Mouse (Mus musculus): Measurements from ENCODE around the gene Jdp2. TPM values are rescaled to one million over a fixed set of nuclear protein-coding genes. Genes with fewer than 3 reads are reported as not detected.

The Jdp2 gene
- total RNA-seq, 2 experiments from 2014 or later: 66.6 to 75.2 TPM

- intact Hi-C loops (cut with DNase I): loop anchor here (2.0 to 5.0 kb wide), 2 partner anchors 93 to 162 kb away; no protein-coding TSS in a partner anchor
- no peak for DNase-seq (ENCODE audit: low spot score in 2 of 2)
Observed at GRCm38 (mm10) chr12:85599478-85600152, 788 bp downstream of the Jdp2 start.

GRCm38 (mm10) chr12:85600637-85601036 lies 1.8 kb downstream of the Jdp2 start:
- intact Hi-C loops (cut with DNase I): loop anchor here (5.0 kb wide), 1 partner anchor 163 kb away; no protein-coding TSS in a partner anchor
- DNase-seq (ENCODE audit: low spot score in 2 of 2): no peak

DNA sequence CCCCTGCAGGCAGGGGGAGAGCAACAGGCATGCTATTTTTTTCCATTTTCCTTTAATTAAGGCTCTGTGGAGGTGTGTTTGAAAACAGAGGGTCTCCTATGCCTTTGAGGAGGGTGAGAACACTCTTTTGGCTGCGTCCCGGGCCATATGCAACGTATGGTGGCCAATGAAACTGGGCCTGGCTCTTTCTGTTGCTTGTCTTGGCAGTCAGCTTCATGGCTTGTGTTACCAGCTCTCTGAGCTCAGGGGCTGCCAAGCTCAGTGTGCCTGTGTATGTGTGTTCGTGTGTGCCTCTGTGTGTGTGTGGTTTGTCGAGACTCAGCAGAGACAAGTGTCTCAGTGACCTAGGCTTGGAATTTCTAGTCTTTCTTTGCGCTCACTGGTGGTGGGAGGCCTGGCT lies 2.7 kb downstream of the Jdp2 start:
- no peak for DNase-seq (ENCODE audit: low spot score in 2 of 2)
- intact Hi-C loops (cut with DNase I): loop anchor here (5.0 kb wide), 1 partner anchor 164 kb away; no protein-coding TSS in a partner anchor

DNA sequence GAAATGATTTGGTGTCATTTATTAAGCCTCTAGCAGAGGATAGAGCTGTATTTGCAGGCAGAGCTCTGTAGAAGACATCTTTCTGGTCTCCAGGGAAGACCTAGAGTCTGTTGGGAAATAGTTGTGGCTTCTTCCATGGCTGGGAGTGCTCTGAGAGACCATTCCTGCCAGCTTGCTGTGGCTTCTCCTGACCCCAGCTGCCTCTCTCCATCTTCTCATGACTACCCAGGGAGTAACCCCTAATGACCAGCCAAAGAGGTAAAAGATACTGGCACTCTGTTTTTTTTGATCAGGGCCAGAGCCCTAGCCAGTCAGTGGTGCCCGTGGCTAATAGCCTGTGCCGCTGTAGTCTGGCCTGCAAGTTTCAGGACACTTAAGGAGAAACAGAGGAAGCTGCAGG lies 3.3 kb downstream of the Jdp2 start:
- intact Hi-C loops (cut with DNase I): loop anchor here (2.0 to 5.0 kb wide), 2 partner anchors 55 to 165 kb away; no protein-coding TSS in a partner anchor
- no peak for DNase-seq (ENCODE audit: low spot score in 2 of 2)

DNA sequence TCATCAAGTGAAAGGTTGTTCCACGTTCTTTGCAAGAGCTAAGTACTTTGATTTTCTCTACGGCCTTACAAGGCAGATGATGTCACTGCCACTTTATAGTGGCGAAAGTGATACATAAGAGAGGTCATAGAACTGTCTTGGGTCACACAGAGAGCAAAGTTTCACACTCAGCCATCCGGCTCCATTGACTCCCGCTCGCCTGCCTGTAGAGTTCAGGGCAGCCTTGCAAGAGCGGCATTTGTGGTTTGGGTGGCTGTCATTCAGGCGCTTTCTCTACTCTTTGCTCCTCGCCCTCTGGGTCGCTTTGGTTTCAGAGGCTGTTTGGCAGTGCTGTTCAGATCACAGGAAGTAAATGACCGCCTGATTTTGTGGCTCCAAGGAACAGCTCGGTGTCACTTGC lies 4.0 kb downstream of the Jdp2 start:
- intact Hi-C loops (cut with DNase I): loop anchor here (2.0 to 5.0 kb wide), 2 partner anchors 54 to 166 kb away; no protein-coding TSS in a partner anchor

DNA sequence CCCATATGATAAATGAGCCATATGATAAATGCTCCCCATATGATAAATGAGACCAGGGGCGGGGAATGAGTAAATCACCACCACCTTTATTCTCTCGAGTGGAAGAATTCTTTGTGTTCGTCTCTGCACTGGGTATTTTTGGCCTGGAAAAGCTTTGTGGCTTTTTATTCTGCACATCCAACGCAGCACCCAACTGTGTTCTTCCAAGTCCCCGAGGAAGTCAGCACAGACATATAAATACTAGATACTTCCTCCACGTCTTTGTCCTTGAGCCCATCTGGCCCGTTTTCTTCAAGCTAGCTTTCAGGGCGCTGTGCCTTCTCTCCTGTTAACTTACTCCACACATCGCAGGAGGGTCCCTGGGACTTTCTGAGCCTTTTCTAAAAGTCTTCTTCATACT lies 4.9 kb downstream of the Jdp2 start:
- DNase-seq (ENCODE audit: low spot score in 2 of 2): peak in 1 of 2 experiments; percentile 93
- intact Hi-C loops (cut with DNase I): loop anchor here (2.0 to 5.0 kb wide), 2 partner anchors 53 to 166 kb away; no protein-coding TSS in a partner anchor

More for the DNA sequence above, 4.0 kb downstream of the Jdp2 start:
- no peak for DNase-seq (ENCODE audit: low spot score in 2 of 2)

DNA sequence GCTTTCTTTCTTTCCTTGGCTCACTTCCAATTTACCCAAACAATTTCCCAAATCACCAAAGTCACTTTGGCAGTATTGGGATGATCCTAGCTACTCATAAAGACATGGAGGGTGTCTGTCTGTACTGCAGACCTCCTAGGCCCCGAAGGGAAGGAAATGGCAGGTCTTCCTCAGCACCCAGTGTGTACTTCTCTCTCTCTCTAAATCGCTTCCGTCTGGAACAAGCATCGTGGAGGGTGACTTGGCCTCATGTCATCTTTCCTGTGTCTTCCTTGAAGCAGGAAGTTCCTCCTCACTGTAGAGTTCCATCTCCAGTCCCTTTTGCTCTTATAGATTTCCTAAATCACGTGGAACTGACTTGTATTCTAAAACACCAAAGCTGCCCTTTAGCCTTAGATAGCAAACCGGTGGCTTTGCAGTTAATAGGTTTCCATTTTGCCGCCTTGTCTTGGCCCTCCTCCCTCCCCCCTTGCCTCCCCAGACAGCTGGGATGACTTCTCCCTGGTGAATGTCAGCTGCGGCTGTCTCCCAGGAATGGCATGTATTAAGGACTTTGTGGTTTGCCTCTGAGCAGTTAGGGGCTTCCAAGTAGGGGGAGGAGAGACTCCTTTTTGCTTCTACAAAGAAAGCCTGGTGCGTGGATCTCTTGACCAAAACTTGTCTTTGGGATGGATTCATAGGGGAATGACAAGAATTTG lies 5.6 kb downstream of the Jdp2 start:
- DNase-seq (ENCODE audit: low spot score in 2 of 2): no peak
- intact Hi-C loops (cut with DNase I): loop anchor here (5.0 kb wide), 1 partner anchor 167 kb away; no protein-coding TSS in a partner anchor

GRCm38 (mm10) chr12:85607519-85608449 lies 9.0 kb downstream of the Jdp2 start:
- intact Hi-C loops (cut with DNase I): no loop called here
- peak in 1 of 2 experiments; percentile 84 for DNase-seq (ENCODE audit: low spot score in 2 of 2)

GRCm38 (mm10) chr12:85610167-85610566 lies 11.3 kb downstream of the Jdp2 start:
- intact Hi-C loops (cut with DNase I): no loop called here
- DNase-seq (ENCODE audit: low spot score in 2 of 2): peak in 1 of 2 experiments; percentile 94

- intact Hi-C loops (cut with DNase I): no loop called here
Observed at GRCm38 (mm10) chr12:85614090-85614489, 15.3 kb downstream of the Jdp2 start.

GRCm38 (mm10) chr12:85615486-85615885 lies 16.7 kb downstream of the Jdp2 start:
- DNase-seq (ENCODE audit: low spot score in 2 of 2): no peak
- intact Hi-C loops (cut with DNase I): no loop called here

More at GRCm38 (mm10) chr12:85614090-85614489, 15.3 kb downstream of the Jdp2 start:
- DNase-seq (ENCODE audit: low spot score in 2 of 2): peak in 1 of 2 experiments; percentile 80

GRCm38 (mm10) chr12:85617885-85618284 lies 19.1 kb downstream of the Jdp2 start:
- DNase-seq (ENCODE audit: low spot score in 2 of 2): no peak
- intact Hi-C loops (cut with DNase I): no loop called here

DNA sequence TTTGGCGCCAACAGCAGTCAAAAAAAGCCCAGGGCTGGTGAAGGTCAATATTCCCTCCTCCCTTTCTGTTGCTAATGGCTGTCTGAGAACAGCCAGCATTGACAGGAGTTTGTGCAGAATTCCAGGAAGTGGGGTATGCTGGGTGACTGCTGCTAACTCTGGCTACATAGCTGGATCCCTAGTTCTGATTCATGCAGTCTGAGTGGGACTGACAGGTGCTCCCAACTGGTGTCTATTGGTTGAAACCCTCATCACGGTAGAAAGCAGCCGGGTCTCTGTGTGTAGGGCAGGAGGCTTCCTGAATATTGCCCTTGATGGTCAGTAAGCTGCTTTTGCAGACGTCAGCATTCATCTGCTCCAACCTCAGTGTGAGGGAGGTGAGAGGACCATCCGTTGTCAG lies 19.6 kb downstream of the Jdp2 start:
- intact Hi-C loops (cut with DNase I): no loop called here
- no peak for DNase-seq (ENCODE audit: low spot score in 2 of 2)

- no peak for DNase-seq (ENCODE audit: low spot score in 2 of 2)
- intact Hi-C loops (cut with DNase I): no loop called here
Observed at GRCm38 (mm10) chr12:85619283-85619897, 20.6 kb downstream of the Jdp2 start.

GRCm38 (mm10) chr12:85619898-85620443 lies 21.1 kb downstream of the Jdp2 start:
- intact Hi-C loops (cut with DNase I): no loop called here
- DNase-seq (ENCODE audit: low spot score in 2 of 2): no peak

GRCm38 (mm10) chr12:85621027-85621426 lies 22.2 kb downstream of the Jdp2 start:
- peak in 1 of 2 experiments; percentile 63 for DNase-seq (ENCODE audit: low spot score in 2 of 2)
- intact Hi-C loops (cut with DNase I): no loop called here

DNA sequence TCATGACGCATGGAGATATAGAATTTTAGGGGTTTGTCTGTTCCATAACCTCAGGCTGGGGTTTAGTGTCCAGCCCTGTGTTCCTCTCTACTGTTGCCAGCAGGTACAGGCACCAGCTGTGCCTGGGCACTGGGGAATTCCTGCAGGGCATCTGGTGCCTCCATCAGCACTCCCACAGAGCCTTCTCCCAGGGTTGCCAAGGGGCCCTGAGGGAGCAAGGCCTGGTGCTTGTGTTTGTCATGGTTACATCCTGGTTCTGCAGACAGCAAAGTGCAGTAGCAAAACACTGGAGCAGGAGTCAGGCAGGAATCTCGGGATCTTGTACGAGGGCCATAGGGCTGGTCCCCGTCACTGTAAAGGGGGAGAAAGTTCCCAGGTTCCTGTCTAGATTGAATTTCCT lies 22.8 kb downstream of the Jdp2 start:
- intact Hi-C loops (cut with DNase I): no loop called here
- no peak for DNase-seq (ENCODE audit: low spot score in 2 of 2)

DNA sequence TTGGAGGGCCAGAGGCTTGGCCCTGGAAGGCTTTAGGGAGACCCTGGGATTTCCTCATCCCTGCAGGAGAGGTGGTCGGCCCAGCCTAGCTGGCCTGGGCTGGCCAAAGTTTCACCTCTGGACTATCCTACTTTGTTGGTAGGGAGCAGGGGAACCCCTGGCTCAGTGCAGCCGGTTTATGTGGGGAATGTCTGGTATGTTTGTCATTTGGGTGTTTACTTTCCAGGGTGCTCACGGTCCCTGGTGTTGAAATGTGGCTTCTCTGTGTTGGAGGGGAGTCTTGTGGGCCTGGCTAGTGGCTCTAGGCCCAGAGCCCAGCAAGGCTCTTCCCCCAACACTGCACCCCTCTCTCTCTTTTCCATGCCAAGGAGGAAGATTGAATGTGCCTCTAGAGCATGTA lies 24.9 kb downstream of the Jdp2 start:
- intact Hi-C loops (cut with DNase I): no loop called here
- DNase-seq (ENCODE audit: low spot score in 2 of 2): no peak

DNA sequence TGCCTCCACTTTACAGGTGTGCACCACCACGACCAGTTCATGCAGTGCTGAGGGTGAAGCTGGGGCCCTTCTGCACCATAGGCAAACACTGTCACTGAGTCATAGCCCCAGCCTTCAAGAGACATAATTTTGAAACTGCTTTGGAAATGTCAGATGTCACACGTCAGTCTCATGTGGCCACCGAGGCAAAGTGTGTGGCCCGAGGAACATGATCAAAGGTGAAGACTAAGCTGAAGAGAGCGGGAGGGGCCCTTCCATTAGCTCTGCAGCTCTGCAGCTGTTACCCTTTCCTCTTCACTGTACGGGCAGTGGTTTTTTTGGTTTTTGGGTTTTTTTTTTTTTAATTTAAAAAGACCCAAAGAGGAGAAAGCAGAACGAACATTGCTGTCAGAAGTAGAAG lies 25.8 kb downstream of the Jdp2 start:
- intact Hi-C loops (cut with DNase I): no loop called here
- DNase-seq (ENCODE audit: low spot score in 2 of 2): no peak
